Mouse (Mus musculus): ENCODE results near the gene Vat1.

DNA sequence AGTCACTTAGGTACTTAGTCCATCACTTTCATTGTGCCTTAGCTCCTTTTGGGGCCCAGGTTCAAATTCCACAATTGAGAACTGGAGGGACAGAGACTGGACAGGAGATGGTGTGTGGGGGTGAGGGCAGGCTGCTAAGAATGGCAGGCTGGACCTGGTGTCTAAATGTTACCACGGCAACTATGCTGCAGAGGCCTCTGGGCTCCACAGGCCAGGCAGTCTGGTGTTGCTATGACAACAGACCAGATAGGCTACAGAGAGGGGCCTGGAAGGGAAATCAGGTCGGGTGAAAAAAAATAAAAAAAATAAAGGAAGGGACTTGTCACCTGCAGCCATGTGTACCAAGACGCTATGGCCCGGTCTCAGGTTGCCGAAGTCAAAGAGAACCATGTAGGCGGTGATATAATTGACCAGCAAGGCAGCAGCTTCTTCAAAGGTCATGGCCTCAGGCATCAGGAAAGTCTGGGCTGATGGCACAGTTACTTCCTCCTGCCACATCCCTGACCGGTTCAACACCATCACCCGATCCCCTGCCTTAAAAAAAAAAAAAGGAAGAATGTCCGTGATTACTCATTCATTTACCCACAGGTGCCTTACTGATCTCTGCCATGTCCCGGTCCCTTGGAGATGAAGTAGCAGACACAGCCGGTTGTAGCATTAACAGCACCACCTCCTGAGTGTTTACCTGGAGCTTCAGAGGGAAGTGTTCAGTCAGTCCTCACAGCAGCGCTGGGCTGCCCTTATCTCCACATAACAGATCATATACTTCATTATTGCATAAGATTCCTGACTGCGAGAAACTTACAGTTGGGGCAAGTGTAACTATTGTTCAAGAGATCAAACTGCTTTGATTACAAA lies 3.2 kb downstream of the Vat1 start:
- TF ChIP-seq MAFK (IDR thresholded peaks at IDR 0.05; ENCODE audit: insufficient replicate concordance, low read length) (no peak), POLR2A (IDR thresholded peaks at IDR 0.05; ENCODE audit: low read depth, low read length) (no peak), ZMIZ1 (IDR thresholded peaks at IDR 0.05; ENCODE audit: low read depth, low read length) (0 out of 2 replicates have a peak, but pooled peaks have one; percentile 29), CTCF (conservative IDR thresholded peaks at IDR 0.05 in 1 of 2, IDR thresholded peaks at IDR 0.05 in 1 of 2; ENCODE audit: low read depth in 2 of 2, low read length in 2 of 2) (no peak), ZNF384 (IDR thresholded peaks at IDR 0.05; ENCODE audit: low read depth, low read length) (peak; percentile 92), MYC (IDR thresholded peaks at IDR 0.05; ENCODE audit: low read depth, low read length) (no peak), USF1 (IDR thresholded peaks at IDR 0.05; ENCODE audit: low read depth, low read length) (no peak), USF2 (conservative IDR thresholded peaks at IDR 0.05; ENCODE audit: low read depth, low read length) (no peak), ZC3H11A (IDR thresholded peaks at IDR 0.05; ENCODE audit: low read depth, low read length) (no peak), MXI1 (IDR thresholded peaks at IDR 0.05; ENCODE audit: low read depth, low read length) (peak; percentile 68), ETS1 (conservative IDR thresholded peaks at IDR 0.05; ENCODE audit: low read depth, low read length) (no peak), SMC3 (IDR thresholded peaks at IDR 0.05; ENCODE audit: low read depth, low read length) (no peak)
